Mouse (Mus musculus) induced T-regulatory cell, adult 2 months (primary cell): Measurements from ENCODE around the gene Lrrtm3.

Experiments used
- DNase-seq: peaks from one replicate; pipeline ENCODE4 v3.0.0-alpha.2; 2012; ENCODE audit warnings: low read depth

The Lrrtm3 gene

DNA sequence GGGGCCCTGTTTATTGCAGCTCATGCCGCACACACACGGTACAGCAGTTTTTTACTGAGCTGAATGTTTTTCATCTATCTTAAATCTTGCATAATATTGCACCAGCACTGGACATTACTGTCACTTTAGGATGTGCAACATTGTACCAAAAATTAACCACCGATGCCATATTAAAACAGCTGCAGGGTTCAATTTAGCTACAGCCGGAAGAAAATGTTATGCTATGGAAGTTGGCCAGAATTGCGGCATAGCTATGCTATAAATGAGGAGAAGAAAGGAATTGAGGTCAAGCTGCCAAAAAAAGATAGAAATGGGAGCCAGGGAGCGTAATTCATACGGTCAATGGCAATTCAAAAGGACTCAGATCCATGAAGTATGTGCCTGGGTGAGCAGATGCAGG, 48.9 kb downstream of the Lrrtm3 start:
- DNase-seq, result no peak

DNA sequence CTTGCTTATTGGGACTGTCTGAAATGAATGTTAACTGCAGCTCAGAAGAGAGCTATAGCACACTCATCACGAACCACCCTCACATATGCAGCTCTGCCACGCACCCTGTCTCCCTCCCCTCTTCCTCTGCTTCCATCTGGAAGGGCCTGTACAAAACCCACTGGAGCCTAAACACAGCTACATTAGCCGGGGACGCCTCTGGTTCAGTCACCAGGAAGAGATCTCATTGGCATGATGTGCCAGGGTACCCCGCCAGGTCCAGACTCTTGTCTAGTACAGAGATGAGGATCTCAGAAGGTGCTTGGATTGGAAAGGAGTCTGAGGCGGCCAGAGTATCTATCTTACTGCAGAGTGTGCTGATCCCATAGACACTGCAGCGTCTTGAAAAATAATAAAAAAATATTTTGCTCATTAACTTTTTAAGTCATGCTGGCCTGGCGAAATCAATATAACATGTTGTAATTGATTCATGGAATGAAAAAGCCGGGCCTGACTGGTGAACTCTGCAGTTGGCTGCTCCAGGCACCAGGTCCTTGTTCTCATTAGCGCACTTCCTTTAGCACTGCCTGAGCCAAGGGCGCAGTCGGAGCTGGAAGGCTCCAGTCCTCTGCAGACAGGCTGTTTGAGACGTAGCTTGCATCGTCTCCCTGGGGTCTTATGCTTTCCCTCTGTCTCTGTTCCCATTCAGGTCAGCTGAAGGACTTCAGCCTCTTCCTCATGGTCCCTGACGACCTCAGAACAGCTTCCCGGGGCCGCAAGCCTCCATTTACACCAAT, 50.1 kb downstream of the Lrrtm3 start:
- DNase-seq, result no peak

DNA sequence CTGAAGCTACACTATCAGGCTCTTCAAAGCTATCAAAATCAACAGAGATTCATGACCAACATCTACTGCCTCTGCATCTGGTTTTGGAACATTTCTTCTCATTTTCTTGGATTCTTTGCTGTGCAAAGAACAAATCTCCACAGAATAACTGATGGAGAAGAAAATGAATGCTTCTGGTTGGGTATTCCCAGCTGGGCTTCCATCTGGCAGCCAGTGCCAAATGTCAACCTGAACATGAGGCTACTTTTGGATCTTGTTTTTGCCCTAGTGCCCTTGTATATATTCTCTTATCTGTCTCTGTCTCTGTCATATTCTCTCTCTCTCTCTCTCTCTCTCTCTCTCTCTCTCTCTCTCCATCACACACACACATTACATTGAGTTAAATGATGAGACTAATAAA, 59.2 kb downstream of the Lrrtm3 start:
- no peak for DNase-seq

DNA sequence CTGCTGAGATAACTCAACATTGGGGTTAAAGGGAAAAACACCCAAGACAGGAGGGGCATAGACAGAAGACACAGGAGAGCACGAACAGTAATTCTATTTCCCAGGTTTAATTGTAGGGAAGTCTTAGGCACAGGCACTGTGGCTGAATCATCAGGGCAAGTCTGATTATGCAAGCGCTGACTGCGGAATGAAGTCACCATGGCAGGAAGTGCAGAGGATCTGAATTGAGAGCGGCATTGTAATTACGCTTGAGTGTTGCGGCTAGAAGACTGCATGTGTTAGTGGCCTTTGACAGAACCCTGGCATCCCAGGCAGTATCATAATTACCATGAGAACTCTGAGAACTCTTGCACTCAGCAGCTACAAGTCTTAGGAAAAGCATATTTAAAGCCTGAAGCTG, 66.7 kb downstream of the Lrrtm3 start:
- no peak for DNase-seq

DNA sequence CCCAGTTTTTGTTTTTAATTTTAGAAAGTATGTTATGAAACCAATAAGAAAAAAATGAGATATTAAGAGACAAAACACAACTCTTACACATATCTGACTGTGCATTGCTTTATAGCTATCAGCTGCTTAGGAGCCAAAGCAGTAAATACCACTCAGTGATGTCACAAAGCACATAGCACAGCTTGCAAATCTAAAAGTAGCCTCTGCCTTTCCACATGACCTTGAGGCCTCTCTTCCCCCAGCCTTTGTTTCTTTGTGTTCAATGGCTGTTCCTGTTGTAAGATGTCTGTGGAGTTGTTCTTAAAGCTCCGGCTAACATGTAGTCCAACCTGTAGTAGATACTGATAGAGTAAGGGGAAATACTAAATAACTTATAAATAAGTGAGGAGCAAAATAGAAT, 69.7 kb downstream of the Lrrtm3 start:
- no peak for DNase-seq

DNA sequence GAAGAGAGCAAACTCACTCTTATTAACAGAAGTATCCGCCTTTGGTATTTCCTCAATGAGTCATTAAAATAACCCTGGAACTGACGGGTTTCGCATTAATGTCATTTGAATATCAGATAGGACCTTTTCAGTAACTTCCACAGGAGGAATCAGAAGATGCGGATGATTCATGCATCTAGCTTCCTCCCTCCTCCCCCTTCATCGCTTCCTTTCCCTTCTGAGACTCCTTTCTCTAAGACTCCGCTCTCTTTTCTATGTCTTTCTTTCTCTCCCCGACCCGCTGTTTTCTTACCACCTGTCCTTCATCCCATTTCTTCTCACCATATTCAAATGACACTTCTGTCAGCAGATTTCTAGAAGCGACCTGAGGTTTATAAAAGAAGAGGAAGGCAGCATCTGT, 88.1 kb downstream of the Lrrtm3 start:
- no peak for DNase-seq

DNA sequence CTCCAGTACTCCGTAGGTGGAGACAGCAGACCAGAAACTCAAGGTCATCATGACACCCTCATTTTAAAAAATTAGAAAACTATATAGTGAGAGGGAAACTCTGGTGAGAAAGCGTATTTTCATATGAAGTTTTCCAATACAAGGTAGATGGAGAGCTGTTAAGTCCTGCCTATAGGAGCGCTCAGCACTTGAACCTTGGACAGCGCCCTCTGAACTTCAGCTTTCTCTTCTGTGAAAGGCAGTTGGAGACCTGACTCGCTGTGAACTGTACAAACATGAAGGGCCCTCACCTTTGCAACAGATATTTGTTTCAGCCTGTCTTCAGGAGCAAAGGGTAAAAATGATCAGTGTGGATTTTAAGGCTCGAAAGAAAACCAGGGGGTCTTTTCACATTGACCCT, 88.5 kb downstream of the Lrrtm3 start:
- DNase-seq, result no peak

DNA sequence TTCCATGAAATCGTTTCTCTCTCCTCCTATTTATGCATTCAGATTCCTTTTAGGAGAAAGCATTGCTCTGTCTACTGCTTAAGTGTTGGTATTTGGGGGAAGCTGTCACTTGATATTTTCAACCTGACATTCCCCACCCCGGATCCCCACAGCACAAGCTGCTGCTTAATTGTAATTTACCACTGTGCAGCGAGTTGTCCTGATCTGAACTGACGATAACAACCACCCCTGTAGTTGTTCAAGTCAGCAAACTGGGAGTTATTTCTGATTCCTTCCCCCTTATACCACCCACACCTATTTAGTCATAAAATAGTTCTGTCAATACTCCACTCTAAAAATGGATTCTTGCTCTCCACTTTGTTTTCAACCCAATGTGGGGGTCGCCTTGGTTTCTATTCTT, 95.8 kb downstream of the Lrrtm3 start:
- DNase-seq, result no peak

DNA sequence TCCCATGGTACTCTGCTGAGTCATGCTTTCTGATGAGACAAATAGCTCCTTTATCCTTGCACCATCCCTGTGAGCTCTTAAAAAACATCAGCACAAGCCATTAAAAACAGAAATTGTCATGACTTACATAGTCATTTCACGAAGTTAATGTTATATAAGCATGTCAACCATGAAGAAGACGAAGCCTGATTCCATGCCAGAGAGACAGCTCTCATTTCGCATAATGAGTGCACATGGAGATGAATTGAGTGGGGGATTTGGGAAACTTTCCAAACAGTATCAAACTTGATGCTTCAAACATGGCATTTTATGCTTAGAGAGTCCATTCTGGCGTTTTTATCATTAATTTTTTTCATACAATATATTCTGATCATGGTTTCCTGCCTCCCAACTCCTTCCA, 104.5 kb downstream of the Lrrtm3 start:
- DNase-seq, result no peak

DNA sequence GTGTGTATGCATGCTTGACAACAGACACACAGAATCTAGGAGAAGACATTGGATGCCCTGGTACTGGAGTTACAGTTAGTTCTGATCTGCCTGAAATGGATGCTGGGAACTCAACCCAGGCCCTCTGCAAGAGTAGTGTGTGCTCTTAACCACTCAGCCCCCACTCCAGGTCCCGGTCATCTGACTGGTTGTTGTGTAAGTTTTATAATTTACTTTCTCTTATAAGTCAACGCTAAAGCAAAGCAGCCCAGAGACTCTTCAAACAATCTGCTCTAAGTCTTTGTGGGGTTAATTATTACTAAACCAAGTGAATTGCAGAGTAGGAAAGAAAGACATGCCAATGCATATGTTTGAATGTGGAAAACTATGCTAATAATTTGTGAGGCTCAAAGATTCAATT, 110.7 kb downstream of the Lrrtm3 start:
- no peak for DNase-seq

DNA sequence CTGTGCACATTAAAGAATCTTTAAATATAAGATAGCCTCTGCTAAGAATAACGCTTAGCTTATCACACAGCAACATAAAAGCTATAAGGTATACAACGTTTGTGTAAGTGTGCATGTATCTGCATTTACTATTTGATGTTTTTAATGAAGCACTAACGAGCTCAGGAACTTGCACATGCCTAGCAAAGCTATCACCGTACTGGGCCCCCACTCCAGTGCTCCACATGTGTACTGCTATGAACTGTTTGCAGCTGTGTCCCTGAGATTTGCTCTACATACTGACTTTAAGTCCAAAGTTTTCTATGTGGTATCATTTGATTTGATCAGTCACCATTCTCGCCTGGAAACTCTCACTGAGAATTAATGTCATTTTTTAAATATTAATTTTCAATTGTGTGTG, 111.1 kb downstream of the Lrrtm3 start:
- no peak for DNase-seq

DNA sequence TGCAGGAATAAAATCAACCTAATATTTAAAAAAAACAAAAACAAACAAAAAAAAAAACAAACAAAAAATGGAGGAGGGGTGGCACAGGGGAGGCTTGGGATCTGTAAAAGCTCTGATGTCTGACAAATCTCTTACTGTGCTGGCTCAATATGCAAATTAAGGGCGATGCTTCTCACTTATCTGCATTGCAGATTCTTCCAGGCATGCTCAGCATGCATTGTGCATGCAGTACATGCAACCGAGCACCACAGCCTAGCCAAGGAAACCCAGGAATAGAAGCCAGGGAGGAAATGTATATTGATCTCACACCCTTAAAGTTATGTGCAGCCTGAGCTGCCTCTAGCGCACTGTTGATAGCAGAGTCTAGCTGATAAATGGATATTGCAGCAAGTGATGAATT, 111.5 kb downstream of the Lrrtm3 start:
- no peak for DNase-seq

DNA sequence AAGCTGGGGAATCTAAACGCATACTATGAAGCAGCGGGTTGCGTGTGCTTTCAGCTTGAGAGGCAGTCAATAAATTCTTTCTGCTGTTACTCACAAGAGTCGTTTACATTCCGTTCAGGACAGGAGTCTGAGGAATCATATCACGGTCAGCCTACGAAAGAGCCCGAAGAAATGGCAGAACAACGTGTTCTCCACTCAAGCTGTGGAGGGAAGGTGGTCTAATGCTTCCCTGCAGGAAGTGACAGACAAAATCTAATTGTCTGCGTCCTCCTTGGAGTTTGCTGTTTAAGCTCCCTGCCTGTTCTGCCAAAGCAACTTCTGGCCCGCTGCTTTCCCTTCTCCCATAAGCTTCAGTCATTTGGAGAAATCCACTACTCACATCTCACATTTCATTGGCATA, 112.0 kb downstream of the Lrrtm3 start:
- DNase-seq, result no peak

DNA sequence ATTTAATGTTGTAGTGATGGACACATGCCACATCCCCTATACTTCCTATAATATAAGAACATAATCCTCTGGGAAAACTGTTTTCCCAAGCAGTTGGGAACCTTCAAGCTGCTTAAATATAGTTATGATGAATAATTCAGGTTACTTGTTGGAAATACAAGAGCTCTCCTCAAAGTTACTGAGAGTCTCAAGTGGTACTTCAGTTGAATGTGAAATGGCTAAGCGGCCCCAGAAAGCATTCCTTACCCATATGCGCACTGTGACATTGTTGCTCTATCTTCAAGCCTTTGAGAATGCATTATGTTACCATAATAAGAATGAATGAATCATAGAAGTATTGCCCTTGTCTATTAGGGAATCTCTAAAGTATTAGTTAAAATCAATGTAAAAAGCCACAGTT, 117.8 kb downstream of the Lrrtm3 start:
- no peak for DNase-seq

DNA sequence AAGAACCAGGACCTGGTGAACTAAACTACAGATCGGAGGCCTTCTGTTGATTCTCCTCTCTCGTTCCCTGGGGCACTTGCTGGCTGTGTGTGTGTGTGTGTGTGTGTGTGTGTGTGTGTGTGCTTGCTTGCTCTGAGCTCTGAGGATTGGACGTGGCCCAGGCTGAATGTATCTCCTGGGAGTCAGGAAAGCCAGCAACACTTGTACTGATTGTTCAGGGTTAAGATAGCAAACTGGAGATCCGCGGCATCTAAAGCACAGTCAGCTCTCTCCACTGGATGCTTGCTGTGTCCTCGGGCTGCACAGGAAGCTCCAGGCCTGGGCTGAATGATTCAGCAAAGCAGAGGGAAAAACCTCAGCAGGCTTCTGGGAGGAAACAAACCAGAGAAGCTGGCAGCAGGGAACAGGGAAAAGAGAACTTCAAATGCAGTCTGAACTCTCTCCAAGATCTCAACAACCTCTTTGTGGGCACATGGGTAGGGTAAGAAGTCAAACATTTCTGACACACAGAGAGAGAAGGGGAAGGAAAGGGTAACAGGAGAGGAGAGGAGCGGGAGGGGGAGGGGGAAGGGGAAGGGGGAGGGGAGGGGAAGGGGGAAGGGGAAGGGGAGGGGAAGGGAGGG, 135.7 kb downstream of the Lrrtm3 start:
- DNase-seq, result no peak

DNA sequence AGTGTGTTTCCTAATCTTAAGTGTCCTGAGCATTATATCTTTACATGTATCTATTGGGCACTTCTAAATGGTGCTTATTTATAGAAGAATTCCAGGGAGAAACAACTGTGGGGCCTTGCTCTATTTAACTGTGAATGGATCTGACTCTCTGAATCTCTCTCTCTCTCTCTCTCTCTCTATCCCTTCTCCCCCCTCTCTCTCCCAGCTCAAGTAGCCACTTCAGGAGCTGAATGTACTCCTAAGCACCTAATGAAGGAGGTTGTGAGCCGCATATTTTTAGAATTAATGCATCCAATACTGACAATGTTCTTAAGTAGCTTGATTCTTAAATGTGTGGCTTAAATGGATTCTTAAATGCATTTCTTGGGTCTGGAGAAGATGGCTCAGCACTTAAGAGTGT, 138.6 kb downstream of the Lrrtm3 start:
- DNase-seq, result no peak

DNA sequence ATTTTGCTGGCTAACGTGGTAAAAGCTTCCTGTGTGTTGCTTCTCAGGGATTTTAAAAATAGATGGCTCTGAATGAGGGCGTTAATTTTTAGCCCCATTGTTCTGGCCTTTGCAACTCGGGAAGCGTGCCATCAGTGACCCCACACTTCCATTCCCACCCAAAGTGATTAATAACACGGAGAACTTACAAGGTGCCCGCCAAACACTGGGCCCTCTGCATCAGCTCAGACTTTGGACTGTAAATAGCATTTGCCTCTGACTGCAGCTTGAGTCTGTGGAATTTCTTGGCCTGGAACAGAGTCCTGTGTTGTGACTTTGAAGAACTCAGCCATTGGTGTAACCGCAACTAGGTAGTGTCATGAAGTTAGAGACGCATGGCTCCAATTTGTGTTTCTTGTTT, 139.2 kb downstream of the Lrrtm3 start:
- no peak for DNase-seq

DNA sequence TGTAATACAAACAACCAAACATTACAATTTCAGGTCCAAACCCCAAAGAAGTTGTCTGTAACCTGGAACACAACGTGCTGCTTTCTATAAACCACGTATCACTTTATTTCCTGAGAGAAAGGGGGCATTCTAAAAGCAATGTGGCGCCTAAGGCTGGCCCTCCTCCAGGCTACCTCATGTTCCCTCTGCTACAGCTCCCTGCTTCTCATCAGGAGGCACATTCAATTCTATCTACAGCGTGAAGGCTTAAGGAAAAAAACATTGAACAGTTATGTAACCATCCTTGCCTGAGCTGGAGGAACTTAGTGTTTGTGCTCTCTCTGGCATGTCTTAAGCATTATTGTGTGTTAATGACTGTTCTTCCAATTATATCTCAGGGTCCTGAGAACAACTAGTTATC, 142.8 kb downstream of the Lrrtm3 start:
- DNase-seq, result no peak

DNA sequence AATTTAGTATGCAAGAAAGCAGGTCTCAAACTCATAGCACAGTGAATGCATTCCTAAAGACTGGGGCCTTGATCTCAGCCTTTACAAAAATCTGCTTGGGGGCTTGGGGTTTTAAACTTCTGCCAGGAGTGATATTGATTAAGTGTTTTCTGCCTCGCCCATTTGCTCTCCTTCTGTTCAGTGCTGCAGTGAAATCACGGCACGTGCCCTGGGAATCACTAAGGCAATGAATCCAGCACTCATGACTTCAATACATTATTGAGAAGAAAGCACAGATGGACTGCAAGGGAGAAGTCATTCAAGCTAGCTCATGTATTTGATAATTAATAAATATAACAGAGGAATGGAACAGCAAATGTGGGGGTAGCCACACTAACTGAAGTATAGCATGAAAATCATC, 144.5 kb downstream of the Lrrtm3 start:
- DNase-seq, result no peak

DNA sequence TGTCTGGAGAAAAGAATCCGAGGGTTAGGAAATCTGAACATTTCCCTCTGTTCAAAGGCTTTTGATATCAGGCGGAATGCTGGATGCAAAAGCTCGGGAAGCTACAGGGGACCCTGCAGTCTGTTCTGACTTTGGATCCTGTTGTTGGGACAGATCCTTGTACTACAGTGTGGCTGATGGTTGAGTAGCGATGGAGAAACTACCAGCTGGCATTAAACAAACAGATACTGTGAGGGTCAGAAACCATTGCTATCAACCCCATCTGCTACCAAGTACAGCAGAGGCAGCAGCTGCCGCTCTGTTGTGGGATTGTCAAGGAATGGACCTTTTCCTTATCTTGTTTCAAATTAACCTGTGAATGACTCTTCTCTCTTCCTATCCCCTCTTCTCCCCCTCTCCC, 156.1 kb downstream of the Lrrtm3 start:
- no peak for DNase-seq

DNA sequence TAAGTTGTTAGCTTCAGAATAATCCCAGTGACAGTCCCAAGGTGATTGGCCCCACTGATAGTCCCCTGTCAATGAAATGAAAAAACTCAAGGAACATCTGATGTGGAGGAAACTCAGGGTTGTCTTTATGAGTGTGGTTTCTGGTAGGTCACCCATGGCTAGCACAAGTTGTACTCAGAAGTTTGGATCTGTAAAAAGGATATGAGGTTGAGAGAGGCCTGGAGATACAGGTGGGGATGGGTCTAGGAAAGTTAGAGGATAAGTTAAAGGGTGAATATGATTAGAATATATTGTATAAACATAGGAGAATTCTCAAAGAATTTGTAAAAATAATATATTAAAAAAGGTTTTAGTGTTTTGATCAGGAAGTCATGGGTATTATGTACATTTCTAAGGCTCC, 162.7 kb downstream of the Lrrtm3 start, which contains the start of gene Gm10118:
TSS of gene Gm10118 (minus strand) at position 101 of the 400 bp plus-strand sequence.
- no peak for DNase-seq

DNA sequence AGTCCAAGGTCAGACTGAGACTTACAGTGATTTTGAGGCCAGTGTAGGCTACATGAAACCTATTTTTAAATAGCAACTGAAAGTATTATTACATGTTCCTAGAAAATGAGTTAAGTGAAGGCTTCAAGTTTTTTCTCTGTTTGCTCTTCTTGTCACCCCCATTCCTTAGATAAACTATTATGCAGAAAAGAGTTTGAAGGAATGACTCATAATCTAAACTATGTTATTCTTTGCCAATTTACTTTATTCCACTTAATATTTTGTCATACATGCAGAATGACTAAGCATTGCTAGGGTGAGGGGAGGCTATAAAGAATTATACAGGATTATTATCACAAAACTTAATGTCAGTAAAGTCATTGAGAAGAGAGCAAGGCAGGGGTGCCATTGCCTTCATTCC, 181.2 kb downstream of the Lrrtm3 start:
- no peak for DNase-seq

DNA sequence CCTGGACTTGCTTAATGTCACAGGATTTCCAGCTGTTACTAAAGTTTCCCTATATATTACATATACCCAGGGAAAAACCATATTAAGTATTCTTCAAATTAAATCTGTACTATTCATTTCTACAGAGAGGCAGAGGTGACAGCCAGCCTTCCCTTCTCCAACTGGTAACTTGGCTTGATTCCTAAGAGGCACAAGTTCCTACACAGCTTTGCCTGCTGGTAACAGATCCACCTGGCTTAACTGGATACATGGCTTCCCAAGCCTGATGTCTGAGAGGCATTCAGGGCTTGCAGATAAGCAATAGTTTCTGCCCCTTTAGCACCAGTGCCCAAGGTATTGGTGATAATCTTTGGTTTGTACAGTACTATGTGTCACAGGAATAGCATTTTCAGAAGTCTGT, 190.2 kb downstream of the Lrrtm3 start:
- no peak for DNase-seq

DNA sequence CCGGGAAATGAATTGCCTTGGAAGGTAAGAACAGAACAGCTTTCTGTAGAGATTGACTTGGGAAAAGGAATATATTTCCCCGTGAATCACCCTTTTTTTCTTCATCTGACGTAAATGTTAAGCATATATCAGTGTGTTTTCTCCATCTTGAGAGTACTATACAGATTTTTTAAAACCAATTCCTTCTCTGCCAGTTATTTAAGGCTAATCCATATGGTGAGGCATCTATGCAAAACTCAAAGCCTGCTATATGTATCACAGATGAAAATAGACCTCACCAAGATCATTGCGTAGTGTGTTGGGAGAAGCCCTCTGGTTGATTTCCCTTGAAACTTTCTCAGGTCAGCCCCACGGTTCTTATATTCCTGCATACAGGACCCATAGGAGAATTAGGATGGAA, 195.5 kb downstream of the Lrrtm3 start:
- DNase-seq, result no peak
